Mouse (Mus musculus) liver, embryonic 14.5 days (tissue): Measurements from ENCODE around the gene Per1.

Experiments
- CTCF ChIP-seq: IDR thresholded peaks from 2 replicates; pipeline ENCODE4 v1.5.1; 2016; ENCODE audit warnings: antibody characterized with exemption, low read depth, control low read depth
- EP300 ChIP-seq: IDR thresholded peaks from 2 replicates; pipeline ENCODE4 v1.6.1; 2016; ENCODE audit warnings: antibody characterized with exemption, low read depth

DNA sequence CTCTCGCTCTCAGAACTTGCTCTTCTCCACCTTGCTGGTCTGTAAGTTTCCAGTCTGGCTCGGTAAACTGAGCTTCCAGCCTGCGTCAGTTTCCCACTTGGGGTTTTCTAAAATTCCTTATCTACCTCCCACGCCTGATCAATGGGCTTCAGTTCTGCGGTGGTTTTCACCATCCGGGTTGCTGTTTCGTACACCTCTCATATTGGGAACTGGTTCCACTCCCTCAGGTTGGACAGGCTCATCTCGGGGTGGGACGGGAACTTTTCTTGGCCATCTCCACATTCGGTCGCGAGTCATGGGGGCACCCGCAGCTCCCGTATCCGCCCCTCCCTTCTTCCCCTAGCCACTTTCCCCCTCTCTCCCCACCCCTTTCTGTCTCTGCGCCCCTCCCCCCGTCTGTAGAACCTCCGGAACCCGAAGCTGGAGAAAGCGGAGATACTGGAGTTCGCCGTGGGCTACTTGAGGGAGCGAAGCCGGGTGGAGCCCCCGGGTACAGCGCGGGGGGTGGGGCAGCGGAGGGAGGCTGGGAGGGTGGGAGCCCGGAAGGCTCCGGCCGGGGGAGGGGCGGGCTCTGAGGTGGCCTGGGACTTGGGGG is 26.8 kb downstream of the Per1 start:
- no peak for TF ChIP-seq CTCF
- no peak for TF ChIP-seq EP300
